Mouse (Mus musculus): ENCODE results near the gene Lhx3. TPM values are rescaled to one million over a fixed set of nuclear protein-coding genes. Genes with fewer than 3 reads are reported as not detected.

Gene Lhx3
- polyA plus RNA-seq, 1 experiment from 2014 or later: not detected

DNA sequence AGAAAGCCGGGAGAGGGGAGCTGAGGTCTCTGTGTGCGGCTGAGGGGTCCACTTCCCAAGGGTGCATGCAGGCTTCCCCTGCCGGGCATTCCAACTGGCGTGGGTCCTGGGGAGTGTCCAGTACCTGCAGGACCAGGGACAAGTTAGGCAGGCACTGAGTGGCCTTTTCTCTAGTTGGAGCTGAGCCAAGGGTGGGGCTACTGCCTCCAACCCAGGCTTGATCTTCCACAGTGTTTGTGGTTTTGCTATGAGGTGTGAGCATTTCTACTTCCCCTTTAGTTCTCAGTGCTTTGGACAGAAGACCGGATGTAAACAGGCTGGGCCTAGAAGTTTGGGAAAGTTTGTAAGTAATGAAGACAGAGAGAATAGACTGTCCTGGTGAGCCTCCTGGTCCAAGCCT is 19.6 kb downstream of the Lhx3 start:
- Histone ChIP-seq H3K36me3 (ENCODE audit: control insufficient read depth, insufficient read depth, low read length) (no peaks in the 10 kb centered on the region), H3K9ac (ENCODE audit: low read depth, low read length) (no peak overlapping the region), H3K27ac (ENCODE audit: low read length) (no peak overlapping the region), H3K4me1 (ENCODE audit: control insufficient read depth, insufficient read depth, low read length) (no peaks in the 10 kb centered on the region), H3K27me3 (ENCODE audit: control insufficient read depth, insufficient read depth, low read depth, low read length) (no peaks in the 10 kb centered on the region; the same call in none of the 2 replicates), H3K4me3 (ENCODE audit: low read depth, low read length) (no peak overlapping the region), H3K9me3 (replicated peaks; ENCODE audit: control insufficient read depth, low read length, poor library complexity, severe bottlenecking) (no peaks in the 10 kb centered on the region), H3K4me2 (ENCODE audit: low read length) (no peak overlapping the region)
- 79% methylated on average over 5 of the region's 5 CpGs for WGBS
- ATAC-seq: no peak

DNA sequence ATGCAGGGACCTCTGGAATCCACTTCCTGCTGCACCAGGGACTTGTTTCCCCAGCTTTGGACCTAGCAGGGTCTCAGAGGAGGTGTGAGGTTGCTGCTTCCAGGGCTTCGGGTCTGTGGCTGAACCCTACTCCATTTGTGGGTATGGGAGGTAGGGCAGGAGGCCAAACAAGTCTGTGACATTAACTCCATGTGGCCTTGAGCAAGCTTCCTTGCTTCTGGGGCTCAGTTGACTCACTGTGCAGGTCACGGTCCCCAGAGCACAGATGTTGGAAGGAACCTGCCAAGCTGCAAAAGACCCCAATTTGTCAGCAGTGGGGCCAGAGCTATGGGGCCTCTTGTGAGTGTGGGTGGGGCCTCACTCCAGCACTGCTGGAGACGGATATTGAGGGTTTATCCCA is 23.7 kb downstream of the Lhx3 start:
- Histone ChIP-seq H3K9me3 (replicated peaks; ENCODE audit: control insufficient read depth, low read length, poor library complexity, severe bottlenecking) (no peaks in the 10 kb centered on the region), H3K9ac (ENCODE audit: low read depth, low read length) (no peak overlapping the region), H3K27ac (ENCODE audit: low read length) (no peak overlapping the region), H3K4me1 (ENCODE audit: control insufficient read depth, insufficient read depth, low read length) (no peaks in the 10 kb centered on the region), H3K27me3 (ENCODE audit: control insufficient read depth, insufficient read depth, low read depth, low read length) (no peaks in the 10 kb centered on the region; the same call in 1 of the 2 replicates), H3K36me3 (ENCODE audit: control insufficient read depth, insufficient read depth, low read length) (no peaks in the 10 kb centered on the region), H3K4me3 (ENCODE audit: low read depth, low read length) (no peak overlapping the region), H3K4me2 (ENCODE audit: low read length) (no peak overlapping the region)
- no peak for ATAC-seq
- 64% methylated on average over 3 of the region's 3 CpGs for WGBS

DNA sequence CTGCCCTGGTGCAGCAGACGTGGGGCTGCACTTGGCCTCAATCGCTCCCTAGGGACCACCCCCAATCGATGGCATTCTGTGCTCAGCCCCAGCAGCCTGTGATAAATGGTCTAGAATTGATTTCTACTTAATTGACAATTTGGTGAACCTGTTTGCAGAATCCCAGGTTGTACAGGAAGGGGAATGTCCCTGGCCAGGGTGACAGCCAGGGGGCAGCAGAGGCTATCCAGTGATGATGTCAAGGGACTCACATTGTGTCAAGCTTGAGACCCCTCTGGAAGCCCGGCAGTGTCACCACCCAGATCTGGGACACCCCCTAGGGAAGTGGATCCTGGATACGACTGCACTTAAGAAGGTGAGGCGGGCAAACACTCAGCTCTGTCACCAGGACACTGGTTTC is 25.4 kb downstream of the Lhx3 start:
- WGBS: 16% methylated on average over 6 of the region's 6 CpGs

DNA sequence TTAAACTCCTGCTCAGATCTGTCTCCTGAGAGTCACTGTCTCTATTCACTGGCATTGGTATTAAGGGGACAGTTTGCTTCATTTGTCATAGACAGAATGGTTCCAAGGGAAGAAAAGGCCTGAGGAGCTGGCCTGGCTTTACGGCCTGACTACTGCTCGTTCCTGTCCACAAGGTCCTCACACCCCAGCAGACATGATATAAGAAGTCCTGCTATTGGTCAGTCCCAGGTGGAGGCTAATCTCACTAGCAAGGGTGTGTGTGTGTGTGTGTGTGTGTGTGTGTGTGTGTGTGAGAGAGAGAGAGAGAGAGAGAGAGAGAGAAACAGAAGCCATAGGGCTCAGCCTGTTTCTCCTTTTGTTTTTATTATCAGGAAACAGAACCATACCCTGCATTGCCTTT is 30.9 kb downstream of the Lhx3 start:
- WGBS: 44% methylated on average over 2 of the region's 2 CpGs
- no peak overlapping the region for H3K4me3 ChIP-seq (ENCODE audit: low read depth, low read length)
- no peak overlapping the region for H3K27ac ChIP-seq (ENCODE audit: low read length)
- no peaks in the 10 kb centered on the region for H3K36me3 ChIP-seq (ENCODE audit: control insufficient read depth, insufficient read depth, low read length)
- no peaks in the 10 kb centered on the region for H3K4me1 ChIP-seq (ENCODE audit: control insufficient read depth, insufficient read depth, low read length)
- H3K4me2 ChIP-seq (ENCODE audit: low read length): no peak overlapping the region
- ATAC-seq: no peak
- H3K9ac ChIP-seq (ENCODE audit: low read depth, low read length): no peak overlapping the region
- no peaks in the 10 kb centered on the region for H3K27me3 ChIP-seq (ENCODE audit: control insufficient read depth, insufficient read depth, low read depth, low read length)
- no peaks in the 10 kb centered on the region for H3K9me3 ChIP-seq (replicated peaks; ENCODE audit: control insufficient read depth, low read length, poor library complexity, severe bottlenecking)

More for the DNA sequence above, 25.4 kb downstream of the Lhx3 start:
- H3K4me1 ChIP-seq (ENCODE audit: control insufficient read depth, insufficient read depth, low read length): no peaks in the 10 kb centered on the region
- no peaks in the 10 kb centered on the region for H3K36me3 ChIP-seq (ENCODE audit: control insufficient read depth, insufficient read depth, low read length)
- no peak overlapping the region for H3K4me3 ChIP-seq (ENCODE audit: low read depth, low read length)
- H3K4me2 ChIP-seq (ENCODE audit: low read length): no peak overlapping the region
- H3K27me3 ChIP-seq (ENCODE audit: control insufficient read depth, insufficient read depth, low read depth, low read length): no peaks in the 10 kb centered on the region; the same call in 1 of the 2 replicates
- no peak overlapping the region for H3K9ac ChIP-seq (ENCODE audit: low read depth, low read length)
- H3K27ac ChIP-seq (ENCODE audit: low read length): no peak overlapping the region
- no peak for ATAC-seq
- no peaks in the 10 kb centered on the region for H3K9me3 ChIP-seq (replicated peaks; ENCODE audit: control insufficient read depth, low read length, poor library complexity, severe bottlenecking)

DNA sequence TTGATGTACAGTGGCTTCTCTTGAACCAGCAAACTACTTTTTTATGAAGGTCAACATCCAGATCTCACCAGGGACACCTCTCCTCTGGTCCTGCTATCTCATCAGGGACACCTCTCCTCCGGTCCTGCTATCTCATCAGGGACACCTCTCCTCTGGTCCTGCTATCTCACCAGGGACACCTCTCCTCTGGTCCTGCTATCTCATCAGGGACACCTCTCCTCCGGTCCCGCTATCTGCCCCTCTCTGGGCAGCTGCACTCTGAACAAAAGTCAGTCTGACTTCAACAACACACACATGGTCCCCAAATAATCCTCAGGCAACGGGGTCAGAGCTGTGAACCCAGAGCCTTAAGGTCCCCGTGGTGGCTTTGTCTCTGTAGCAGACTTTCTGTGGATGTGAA is 31.4 kb downstream of the Lhx3 start:
- Histone ChIP-seq H3K4me3 (ENCODE audit: low read depth, low read length) (no peak overlapping the region), H3K4me1 (ENCODE audit: control insufficient read depth, insufficient read depth, low read length) (no peaks in the 10 kb centered on the region), H3K9me3 (replicated peaks; ENCODE audit: control insufficient read depth, low read length, poor library complexity, severe bottlenecking) (no peaks in the 10 kb centered on the region), H3K4me2 (ENCODE audit: low read length) (no peak overlapping the region), H3K9ac (ENCODE audit: low read depth, low read length) (no peak overlapping the region), H3K27me3 (ENCODE audit: control insufficient read depth, insufficient read depth, low read depth, low read length) (no peaks in the 10 kb centered on the region), H3K27ac (ENCODE audit: low read length) (no peak overlapping the region), H3K36me3 (ENCODE audit: control insufficient read depth, insufficient read depth, low read length) (no peaks in the 10 kb centered on the region)
- 58% methylated on average over 5 of the region's 5 CpGs for WGBS
- no peak for ATAC-seq

DNA sequence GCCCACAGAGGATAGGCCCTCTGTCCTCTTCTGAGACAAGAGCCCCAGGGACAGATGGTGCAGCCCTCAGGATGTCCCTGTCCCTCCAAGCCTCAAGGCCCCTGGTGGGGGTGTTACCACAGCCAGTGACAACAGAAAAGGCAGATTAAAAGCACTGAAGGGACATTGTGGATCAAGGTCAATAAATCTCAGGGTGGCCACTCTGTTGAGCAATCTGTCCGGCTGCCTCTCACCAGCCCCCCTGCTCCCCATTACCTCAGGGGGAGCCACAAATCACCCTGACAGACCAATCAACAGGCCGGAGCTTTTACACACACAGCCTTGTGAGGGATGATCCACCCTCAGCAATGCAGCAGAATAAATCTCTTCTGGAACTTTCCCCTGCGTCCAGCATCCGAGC is 32.9 kb downstream of the Lhx3 start:
- Histone ChIP-seq H3K9me3 (replicated peaks; ENCODE audit: control insufficient read depth, low read length, poor library complexity, severe bottlenecking) (no peaks in the 10 kb centered on the region), H3K27ac (ENCODE audit: low read length) (no peak overlapping the region), H3K4me3 (ENCODE audit: low read depth, low read length) (no peak overlapping the region), H3K4me1 (ENCODE audit: control insufficient read depth, insufficient read depth, low read length) (no peaks in the 10 kb centered on the region), H3K27me3 (ENCODE audit: control insufficient read depth, insufficient read depth, low read depth, low read length) (no peaks in the 10 kb centered on the region), H3K9ac (ENCODE audit: low read depth, low read length) (no peak overlapping the region), H3K36me3 (ENCODE audit: control insufficient read depth, insufficient read depth, low read length) (no peaks in the 10 kb centered on the region), H3K4me2 (ENCODE audit: low read length) (no peak overlapping the region)
- ATAC-seq: no peak
- 38% methylated on average over 4 of the region's 4 CpGs for WGBS

DNA sequence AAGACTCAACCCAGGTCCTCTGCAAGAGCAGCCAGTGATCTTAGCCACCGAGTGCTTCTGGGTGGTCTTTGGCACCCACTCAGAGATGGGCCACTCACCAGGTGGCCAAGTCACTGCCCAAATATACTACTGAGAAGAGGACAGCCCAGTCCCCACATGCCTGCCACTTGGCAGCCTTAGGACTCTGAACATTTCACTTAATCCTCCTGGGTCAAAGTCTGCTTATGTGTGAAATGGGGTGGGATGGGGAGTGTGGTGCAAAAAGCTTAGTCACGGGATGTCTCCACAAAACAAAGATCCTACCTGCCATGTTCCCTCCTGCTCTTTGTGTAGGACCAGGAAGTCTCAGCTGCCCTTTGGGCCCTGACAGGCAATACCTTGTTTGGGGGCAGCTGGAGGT is 35.9 kb downstream of the Lhx3 start:
- ATAC-seq: no peak
- Histone ChIP-seq H3K4me2 (ENCODE audit: low read length) (no peak overlapping the region), H3K36me3 (ENCODE audit: control insufficient read depth, insufficient read depth, low read length) (no peaks in the 10 kb centered on the region), H3K9me3 (replicated peaks; ENCODE audit: control insufficient read depth, low read length, poor library complexity, severe bottlenecking) (no peaks in the 10 kb centered on the region), H3K9ac (ENCODE audit: low read depth, low read length) (no peak overlapping the region), H3K4me3 (ENCODE audit: low read depth, low read length) (no peak overlapping the region), H3K4me1 (ENCODE audit: control insufficient read depth, insufficient read depth, low read length) (no peaks in the 10 kb centered on the region; the same call in 1 of the 2 replicates), H3K27me3 (ENCODE audit: control insufficient read depth, insufficient read depth, low read depth, low read length) (no peaks in the 10 kb centered on the region), H3K27ac (ENCODE audit: low read length) (no peak overlapping the region)
- 72% methylated on average over 2 of the region's 2 CpGs for WGBS

DNA sequence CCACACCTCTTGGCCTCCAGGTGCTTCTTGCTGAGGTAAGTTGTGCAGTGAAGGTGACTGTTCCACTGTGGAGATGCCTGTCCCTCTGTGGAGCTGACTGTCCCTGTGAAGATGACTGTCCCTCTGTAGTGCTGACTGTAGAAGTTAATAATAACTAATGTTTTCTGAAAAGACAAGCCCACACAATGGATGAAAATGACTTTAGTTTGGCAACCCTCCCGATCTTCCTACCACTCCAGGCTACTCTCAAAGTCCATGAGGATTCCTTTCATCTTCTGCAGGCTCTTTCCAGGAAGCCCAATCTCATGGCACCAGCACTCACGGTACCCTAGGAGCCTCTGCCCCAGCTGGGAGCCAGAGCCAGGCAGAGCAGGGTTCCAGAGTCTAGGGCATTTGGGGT is 37.7 kb downstream of the Lhx3 start:
- WGBS: 63% methylated on average over 2 of the region's 2 CpGs
- ATAC-seq: no peak
- no peaks in the 10 kb centered on the region for H3K36me3 ChIP-seq (ENCODE audit: control insufficient read depth, insufficient read depth, low read length)
- H3K4me1 ChIP-seq (ENCODE audit: control insufficient read depth, insufficient read depth, low read length): no peaks in the 10 kb centered on the region; the same call in 1 of the 2 replicates
- no peak overlapping the region for H3K4me3 ChIP-seq (ENCODE audit: low read depth, low read length)
- H3K27me3 ChIP-seq (ENCODE audit: control insufficient read depth, insufficient read depth, low read depth, low read length): no peaks in the 10 kb centered on the region
- no peak overlapping the region for H3K27ac ChIP-seq (ENCODE audit: low read length)
- H3K9me3 ChIP-seq (replicated peaks; ENCODE audit: control insufficient read depth, low read length, poor library complexity, severe bottlenecking): no peaks in the 10 kb centered on the region
- H3K9ac ChIP-seq (ENCODE audit: low read depth, low read length): no peak overlapping the region
- H3K4me2 ChIP-seq (ENCODE audit: low read length): no peak overlapping the region

DNA sequence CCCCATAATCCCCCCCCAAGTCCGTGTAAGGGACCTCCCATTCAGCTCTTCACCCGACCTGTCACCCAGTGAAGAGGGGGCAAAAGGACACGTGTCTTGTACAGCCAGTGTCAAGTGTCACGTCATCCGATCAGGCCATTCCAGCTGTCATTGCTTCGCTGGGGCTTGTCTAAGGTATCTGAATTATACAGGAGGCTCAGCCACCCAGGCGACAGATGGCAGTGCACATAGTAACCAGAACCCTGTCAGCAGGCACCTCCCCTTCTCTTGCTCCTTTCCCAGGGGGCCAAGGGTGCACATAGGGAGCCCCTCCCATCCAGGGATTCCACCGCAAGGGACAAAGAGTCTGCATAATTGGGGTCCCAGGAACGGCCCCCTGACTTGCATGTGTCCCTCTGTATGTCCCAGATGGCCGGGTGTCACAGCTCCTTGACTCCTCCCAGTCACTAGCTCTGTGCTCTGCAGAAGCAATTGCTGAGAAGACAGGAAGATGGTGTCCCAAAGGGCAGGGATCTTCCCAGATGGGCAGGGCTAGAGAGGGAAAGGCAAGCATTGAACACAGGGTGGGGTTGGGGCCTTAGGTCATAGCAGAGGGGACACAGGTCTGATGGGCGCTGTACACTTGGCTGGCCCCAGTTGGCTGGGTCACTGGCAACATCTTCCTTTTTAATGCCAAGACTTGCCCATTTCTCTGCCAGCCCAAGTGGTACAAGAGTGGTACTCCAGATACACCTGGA is 39.1 kb downstream of the Lhx3 start:
- 37% methylated on average over 11 of the region's 11 CpGs for WGBS
- ATAC-seq: no peak
- no peak overlapping the region for H3K27ac ChIP-seq (ENCODE audit: low read length)
- H3K36me3 ChIP-seq (ENCODE audit: control insufficient read depth, insufficient read depth, low read length): no peaks in the 10 kb centered on the region
- H3K27me3 ChIP-seq (ENCODE audit: control insufficient read depth, insufficient read depth, low read depth, low read length): no peaks in the 10 kb centered on the region
- no peaks in the 10 kb centered on the region; the same call in 1 of the 2 replicates for H3K4me1 ChIP-seq (ENCODE audit: control insufficient read depth, insufficient read depth, low read length)
- H3K4me3 ChIP-seq (ENCODE audit: low read depth, low read length): no peak overlapping the region
- H3K4me2 ChIP-seq (ENCODE audit: low read length): no peak overlapping the region
- H3K9ac ChIP-seq (ENCODE audit: low read depth, low read length): no peak overlapping the region
- H3K9me3 ChIP-seq (replicated peaks; ENCODE audit: control insufficient read depth, low read length, poor library complexity, severe bottlenecking): no peaks in the 10 kb centered on the region
